Mouse (Mus musculus) lung, embryonic 14.5 days (tissue): ENCODE results near the gene Tspan9. TPM values are rescaled to one million over a fixed set of nuclear protein-coding genes. Genes with fewer than 3 reads are reported as not detected.
A peak's percentile ranks its signal among the peaks of the same experiment; 100 is the strongest.

Experiments used
- ATAC-seq: fragments of 200-750 bp; cut with Nextera tagmentation; 2 replicates; pipeline ENCODE4 v1.8.0; 2017; ENCODE audit warnings: mild to moderate bottlenecking, moderate TSS enrichment, moderate library complexity; ENCODE audit not compliant: insufficient read depth
- DNase-seq: peaks from one replicate; pipeline ENCODE4 v3.0.0-alpha.2; 2015
- H3K27ac ChIP-seq: fragments of 300-500 bp; sonication (generic); 2 replicates; pipeline ENCODE4 v1.5.1; 2014; ENCODE audit warnings: low read depth, mild to moderate bottlenecking, moderate library complexity
- H3K27me3 ChIP-seq: fragments of 300-500 bp; sonication (generic); 2 replicates; pipeline ENCODE4 v1.6.1; 2014; ENCODE audit warnings: low read length, control low read depth; ENCODE audit not compliant: insufficient read depth
- H3K36me3 ChIP-seq: fragments of 300-500 bp; sonication (generic); 2 replicates; pipeline ENCODE4 v1.6.1; 2014; ENCODE audit warnings: control low read depth; ENCODE audit not compliant: insufficient read depth
- H3K4me1 ChIP-seq: fragments of 300-500 bp; sonication (generic); 2 replicates; pipeline ENCODE4 v1.6.1; 2014; ENCODE audit warnings: antibody characterized with exemption, control low read depth; ENCODE audit not compliant: insufficient read depth
- H3K4me2 ChIP-seq: fragments of 300-500 bp; sonication (generic); 2 replicates; pipeline ENCODE4 v1.6.1; 2014; ENCODE audit warnings: mild to moderate bottlenecking
- H3K4me3 ChIP-seq: fragments of 300-500 bp; sonication (generic); 2 replicates; pipeline ENCODE4 v1.5.1; 2014; ENCODE audit warnings: low read depth, low read length
- H3K9ac ChIP-seq: fragments of 300-500 bp; sonication (generic); 2 replicates; pipeline ENCODE4 v1.6.1; 2014
- H3K9me3 ChIP-seq: fragments of 300-500 bp; sonication (generic); 2 replicates; pipeline ENCODE4 v1.6.1; 2016; ENCODE audit warnings: low read depth, low read length, control low read depth
- CTCF ChIP-seq: IDR thresholded peaks from 2 replicates; pipeline ENCODE4 v1.5.1; 2016; ENCODE audit warnings: antibody characterized with exemption, low read depth
- WGBS: fragments of 180-500 bp; shearing (Covaris S2); extraction: QIAGEN DNeasy Blood & Tissue Kit; methylation state at CpG from one replicate; pipeline ENCODE4 v1.1.7; 2014; 5-methylcytosine and 5-hydroxymethylcytosine counted together
- polyA plus RNA-seq: library from polyadenylated mRNA; unstranded; fragments of >200 nt; fragmentation: Nextera tagmentation; extraction: Ambion mirVana; gene quantifications from 2 replicates; pipeline ENCODE4 v1.2.1, GENCODE M21; 2014

Tspan9 gene
- polyA plus RNA-seq, 1 experiment from 2014 or later, result 118 TPM

- H3K36me3 ChIP-seq, result no peaks in the 10 kb centered on the region
- DNase-seq (no peak), ATAC-seq (no peak)
- H3K9me3 ChIP-seq, result no peaks in the 10 kb centered on the region
- H3K9ac ChIP-seq, result no peak overlapping the region
- 65% methylated on average over 10 of the region's 10 CpGs for WGBS
- H3K27me3 ChIP-seq, result no peaks in the 10 kb centered on the region
- no peak overlapping the region for H3K4me2 ChIP-seq
- H3K4me1 ChIP-seq, result peaks cover 11% of the 10 kb centered on the region; the same call in 1 of the 2 replicates
- H3K27ac ChIP-seq, result no peak overlapping the region
- TF ChIP-seq CTCF, result no peak
- H3K4me3 ChIP-seq, result no peak overlapping the region
Measured at GRCm38 (mm10) chr6:128002104-128002503, 141.3 kb downstream of the Tspan9 start.

- Histone ChIP-seq H3K27ac (no peak overlapping the region), H3K4me1 (peaks cover 10% of the 10 kb centered on the region; the same call in 1 of the 2 replicates), H3K4me2 (no peak overlapping the region), H3K27me3 (no peaks in the 10 kb centered on the region), H3K36me3 (no peaks in the 10 kb centered on the region), H3K4me3 (no peak overlapping the region), H3K9ac (no peak overlapping the region), H3K9me3 (no peaks in the 10 kb centered on the region)
- DNase-seq, result no peak
- no peak for TF ChIP-seq CTCF
- WGBS, result 37% methylated on average over 1 of the region's 1 CpGs
- ATAC-seq, result no peak
Measured at GRCm38 (mm10) chr6:128001587-128001986, 141.8 kb downstream of the Tspan9 start.

GRCm38 (mm10) chr6:128000777-128001176 is 142.6 kb downstream of the Tspan9 start:
- H3K27me3 ChIP-seq, result no peaks in the 10 kb centered on the region
- no peak for TF ChIP-seq CTCF
- H3K9me3 ChIP-seq, result no peaks in the 10 kb centered on the region
- no peaks in the 10 kb centered on the region for H3K36me3 ChIP-seq
- no peak for ATAC-seq
- H3K9ac ChIP-seq, result no peak overlapping the region
- H3K27ac ChIP-seq, result no peak overlapping the region
- H3K4me1 ChIP-seq, result 0 out of 2 replicates have a peak, but pooled peaks cover 8% of the 10 kb centered on the region
- H3K4me3 ChIP-seq, result no peak overlapping the region
- no peak overlapping the region for H3K4me2 ChIP-seq
- 88% methylated on average over 3 of the region's 3 CpGs for WGBS
- no peak for DNase-seq

- no peak overlapping the region for H3K4me3 ChIP-seq
- no peak overlapping the region for H3K9ac ChIP-seq
- 0 out of 2 replicates have a peak, but pooled peaks cover 7% of the 10 kb centered on the region for H3K4me1 ChIP-seq
- H3K27ac ChIP-seq, result no peak overlapping the region
- WGBS, result 75% methylated on average over 2 of the region's 2 CpGs
- no peaks in the 10 kb centered on the region for H3K27me3 ChIP-seq
- no peak overlapping the region for H3K4me2 ChIP-seq
- no peak for TF ChIP-seq CTCF
- no peaks in the 10 kb centered on the region for H3K9me3 ChIP-seq
- ATAC-seq, result no peak
- no peak for DNase-seq
- H3K36me3 ChIP-seq, result no peaks in the 10 kb centered on the region
Measured at GRCm38 (mm10) chr6:127999118-127999517, 144.3 kb downstream of the Tspan9 start.

- no peak overlapping the region for H3K27ac ChIP-seq
- H3K4me2 ChIP-seq, result no peak overlapping the region
- no peaks in the 10 kb centered on the region for H3K36me3 ChIP-seq
- WGBS, result 74% methylated on average over 5 of the region's 5 CpGs
- H3K4me3 ChIP-seq, result no peak overlapping the region
- H3K4me1 ChIP-seq, result 0 out of 2 replicates have a peak, but pooled peaks cover under 1% of the 10 kb centered on the region
- ATAC-seq (no peak), DNase-seq (no peak)
- H3K9me3 ChIP-seq, result no peaks in the 10 kb centered on the region
- H3K27me3 ChIP-seq, result no peaks in the 10 kb centered on the region
- H3K9ac ChIP-seq, result no peak overlapping the region
- TF ChIP-seq CTCF, result peak; percentile 23; the same call in 1 of the 2 replicates
Measured at GRCm38 (mm10) chr6:127996928-127997327, 146.5 kb downstream of the Tspan9 start.

GRCm38 (mm10) chr6:127992993-127993392 is 150.4 kb downstream of the Tspan9 start:
- Histone ChIP-seq H3K4me2 (no peak overlapping the region), H3K4me3 (no peak overlapping the region), H3K9ac (no peak overlapping the region), H3K4me1 (peaks cover 12% of the 10 kb centered on the region; the same call in 1 of the 2 replicates), H3K36me3 (no peaks in the 10 kb centered on the region), H3K9me3 (no peaks in the 10 kb centered on the region), H3K27me3 (no peaks in the 10 kb centered on the region), H3K27ac (no peak overlapping the region)
- DNase-seq (no peak), ATAC-seq (no peak)
- no peak for TF ChIP-seq CTCF
- WGBS, result 87% methylated on average over 8 of the region's 8 CpGs

- WGBS, result 56% methylated on average over 11 of the region's 11 CpGs
- no peak overlapping the region for H3K4me3 ChIP-seq
- H3K4me1 ChIP-seq, result peaks cover 12% of the 10 kb centered on the region; the same call in 1 of the 2 replicates
- TF ChIP-seq CTCF, result no peak
- H3K27me3 ChIP-seq, result no peaks in the 10 kb centered on the region
- H3K36me3 ChIP-seq, result no peaks in the 10 kb centered on the region
- DNase-seq, result peak; percentile 46
- no peak for ATAC-seq
- H3K9me3 ChIP-seq, result no peaks in the 10 kb centered on the region
- no peak overlapping the region for H3K4me2 ChIP-seq
- H3K27ac ChIP-seq, result peak overlapping the region; percentile 47; the same call in 1 of the 2 replicates
- no peak overlapping the region for H3K9ac ChIP-seq
Measured at GRCm38 (mm10) chr6:127991509-127992176, 151.8 kb downstream of the Tspan9 start.
